Mouse (Mus musculus) liver, postnatal 0 days (tissue): ENCODE data around the gene Rab31. TPM values are rescaled to one million over a fixed set of nuclear protein-coding genes. Genes with fewer than 3 reads are reported as not detected.

Experiments
- ATAC-seq: fragments of 200-750 bp; cut with Nextera tagmentation; 2 replicates; pipeline ENCODE4 v1.8.0; 2017; ENCODE audit warnings: mild to moderate bottlenecking, moderate library complexity
- DNase-seq: peaks from one replicate; pipeline ENCODE4 v3.0.0-alpha.2; 2016
- H3K27ac ChIP-seq: fragments of 300-500 bp; sonication (generic); 2 replicates; pipeline ENCODE4 v1.5.1; 2014; ENCODE audit warnings: antibody characterized with exemption, moderate library complexity, mild to moderate bottlenecking, low read depth
- H3K27me3 ChIP-seq: fragments of 300-500 bp; sonication (generic); 2 replicates; pipeline ENCODE4 v1.6.1; 2014; ENCODE audit warnings: low read length, control low read depth, mixed read lengths; ENCODE audit not compliant: insufficient read depth
- H3K36me3 ChIP-seq: fragments of 300-500 bp; sonication (generic); replicated peaks from 2 replicates; pipeline ENCODE4 v1.6.1; 2014; ENCODE audit warnings: mild to moderate bottlenecking, control low read depth, low read length, moderate library complexity, mixed read lengths; ENCODE audit not compliant: insufficient read depth
- H3K4me1 ChIP-seq: fragments of 300-500 bp; sonication (generic); 2 replicates; pipeline ENCODE4 v1.6.1; 2014; ENCODE audit warnings: antibody characterized with exemption, mild to moderate bottlenecking, control low read depth; ENCODE audit not compliant: insufficient read depth
- H3K4me2 ChIP-seq: fragments of 300-500 bp; sonication (generic); 2 replicates; pipeline ENCODE4 v1.6.1; 2014; ENCODE audit warnings: low read depth, mild to moderate bottlenecking, low read length, moderate library complexity, mixed read lengths
- H3K4me3 ChIP-seq: fragments of 300-500 bp; sonication (generic); 2 replicates; pipeline ENCODE4 v1.5.1; 2014; ENCODE audit warnings: low read depth, low read length
- H3K9ac ChIP-seq: fragments of 300-500 bp; sonication (generic); replicated peaks from 2 replicates; pipeline ENCODE4 v1.6.1; 2014; ENCODE audit warnings: mild to moderate bottlenecking, moderate library complexity
- H3K9me3 ChIP-seq: fragments of 300-500 bp; sonication (generic); 2 replicates; pipeline ENCODE4 v1.6.1; 2016; ENCODE audit warnings: mild to moderate bottlenecking, control low read depth, low read length, mixed read lengths
- CTCF ChIP-seq: sonication (generic); IDR thresholded peaks from 2 replicates; pipeline ENCODE4 v1.5.1; 2016; ENCODE audit warnings: antibody characterized with exemption, low read depth
- EP300 ChIP-seq: IDR thresholded peaks from 2 replicates; pipeline ENCODE4 v1.6.1; 2016; ENCODE audit warnings: antibody characterized with exemption, low read depth, mild to moderate bottlenecking
- WGBS: fragments of 180-500 bp; shearing (Covaris S2); extraction: QIAGEN DNeasy Blood & Tissue Kit; methylation state at CpG from one replicate; pipeline ENCODE4 v1.1.7; 2014; ENCODE audit not compliant: insufficient replicate concordance; 5-methylcytosine and 5-hydroxymethylcytosine counted together
- polyA plus RNA-seq: library from polyadenylated mRNA; unstranded; fragments of >200 nt; fragmentation: Nextera tagmentation; extraction: Ambion mirVana; gene quantifications from 2 replicates; pipeline ENCODE4 v1.2.1, GENCODE M21; 2015

Rab31 gene
- polyA plus RNA-seq, 1 experiment from 2014 or later = 7.2 TPM

DNA sequence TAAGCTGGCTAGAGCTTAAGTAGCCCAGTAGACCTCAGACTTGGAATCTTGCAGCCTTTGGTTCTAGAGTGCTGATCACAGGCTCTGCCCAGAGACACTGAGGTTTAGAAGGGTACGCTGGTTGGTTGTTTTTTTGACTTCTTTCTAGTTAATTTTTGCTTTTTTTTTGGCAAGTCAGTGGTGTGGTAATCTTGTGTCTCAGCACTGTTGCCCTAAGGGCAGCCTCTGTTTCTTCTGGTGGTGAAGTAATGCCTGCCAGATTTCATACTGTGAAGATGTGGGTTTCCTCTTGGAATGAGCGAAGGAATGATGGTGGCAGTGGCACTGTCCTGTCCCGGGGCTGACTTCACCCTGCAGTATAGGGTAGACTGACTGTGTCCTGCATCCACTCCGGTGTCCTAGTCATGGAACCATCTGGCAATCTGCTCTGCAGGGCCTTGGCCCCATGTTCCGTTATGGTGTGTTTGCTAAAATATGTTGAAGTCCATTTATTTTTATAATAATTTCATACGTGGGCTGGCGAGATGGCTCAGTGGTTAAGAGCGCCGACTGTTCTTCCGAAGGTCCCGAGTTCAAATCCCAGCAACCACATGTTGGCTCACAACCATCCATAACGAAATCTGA, 20.9 kb upstream of the Rab31 start:
- Histone ChIP-seq H3K36me3 (peaks cover 5% of the 10 kb centered on the region), H3K4me3 (no peak overlapping the region), H3K4me2 (no peak overlapping the region), H3K27me3 (no peaks in the 10 kb centered on the region), H3K9me3 (no peaks in the 10 kb centered on the region), H3K9ac (no peak overlapping the region), H3K27ac (no peak overlapping the region), H3K4me1 (peaks cover 13% of the 10 kb centered on the region)
- DNase-seq (no peak), ATAC-seq (no peak)
- WGBS = 86% methylated on average over 12 of the region's 12 CpGs
- TF ChIP-seq EP300 (no peak), CTCF (no peak)

GRCm38 (mm10) chr17:65791161-65791560, 18.6 kb upstream of the Rab31 start:
- H3K9me3 ChIP-seq = no peaks in the 10 kb centered on the region
- no peak for ATAC-seq
- WGBS = 87% methylated on average over 2 of the region's 2 CpGs
- peaks cover 19% of the 10 kb centered on the region for H3K4me1 ChIP-seq
- no peaks in the 10 kb centered on the region for H3K27me3 ChIP-seq
- no peak overlapping the region for H3K4me3 ChIP-seq
- DNase-seq = no peak
- H3K9ac ChIP-seq = no peak overlapping the region
- no peak overlapping the region for H3K4me2 ChIP-seq
- H3K36me3 ChIP-seq = peaks cover 5% of the 10 kb centered on the region
- no peak overlapping the region for H3K27ac ChIP-seq
- no peak for TF ChIP-seq CTCF
- no peak for TF ChIP-seq EP300

DNA sequence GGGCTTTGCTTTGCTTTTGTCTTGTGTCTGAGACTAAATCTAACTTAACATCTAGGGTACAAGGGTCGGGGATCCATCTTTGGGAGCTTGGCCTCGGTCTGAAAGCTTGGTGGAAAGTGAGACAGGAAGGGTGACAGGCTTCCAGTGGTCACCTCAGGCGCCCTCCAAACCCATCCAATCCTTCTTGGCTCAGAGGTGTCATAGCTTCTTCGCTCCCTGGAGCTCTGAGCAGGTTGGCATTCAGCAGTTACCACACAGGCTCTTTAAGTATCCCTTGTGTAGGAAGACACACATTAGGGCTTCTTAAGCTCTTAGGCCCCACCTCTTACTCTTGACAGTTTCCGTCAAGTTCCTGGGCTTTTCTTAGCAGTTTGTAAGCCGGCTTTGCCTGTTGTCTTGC, 17.0 kb upstream of the Rab31 start:
- Histone ChIP-seq H3K4me2 (no peak overlapping the region), H3K4me3 (no peak overlapping the region), H3K9ac (no peak overlapping the region), H3K27ac (no peak overlapping the region), H3K36me3 (peaks cover 2% of the 10 kb centered on the region), H3K4me1 (peaks cover 20% of the 10 kb centered on the region), H3K27me3 (no peaks in the 10 kb centered on the region), H3K9me3 (no peaks in the 10 kb centered on the region)
- TF ChIP-seq EP300 (no peak), CTCF (no peak)
- ATAC-seq (no peak), DNase-seq (no peak)
- 80% methylated on average over 6 of the region's 6 CpGs for WGBS

- ATAC-seq (peak; percentile 65), DNase-seq (peak; percentile 41)
- TF ChIP-seq CTCF (no peak), EP300 (no peak)
- Histone ChIP-seq H3K27me3 (no peaks in the 10 kb centered on the region), H3K9ac (no peak overlapping the region), H3K4me3 (no peak overlapping the region), H3K4me1 (peaks cover 23% of the 10 kb centered on the region), H3K9me3 (no peaks in the 10 kb centered on the region), H3K36me3 (no peaks in the 10 kb centered on the region; the same call in none of the 2 replicates), H3K4me2 (no peak overlapping the region), H3K27ac (no peak overlapping the region)
- WGBS = 66% methylated on average over 12 of the region's 12 CpGs
Measured at GRCm38 (mm10) chr17:65788542-65789291, 16.2 kb upstream of the Rab31 start.

DNA sequence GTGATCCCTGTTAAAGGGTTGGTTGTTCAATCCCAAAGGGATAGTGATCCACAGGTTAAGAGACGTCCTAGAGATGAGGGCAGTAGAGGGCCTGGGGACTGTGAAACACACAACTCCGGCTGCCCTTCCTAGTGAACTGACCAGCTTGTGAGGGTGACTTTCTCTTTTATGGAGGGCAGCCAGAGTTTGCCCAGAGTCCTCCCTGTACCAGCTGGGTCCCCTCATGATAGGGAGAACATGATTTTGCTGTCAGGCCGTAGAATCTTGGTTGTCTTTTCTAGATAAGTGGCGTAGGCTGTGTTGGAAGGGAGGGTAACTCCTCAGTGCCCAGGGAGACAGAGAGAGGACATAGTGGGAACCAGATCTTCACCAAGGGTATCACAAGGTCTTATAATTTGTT, 14.7 kb upstream of the Rab31 start:
- Histone ChIP-seq H3K27me3 (no peaks in the 10 kb centered on the region), H3K4me1 (peaks cover 23% of the 10 kb centered on the region), H3K4me2 (no peak overlapping the region), H3K27ac (no peak overlapping the region), H3K4me3 (no peak overlapping the region), H3K36me3 (no peaks in the 10 kb centered on the region; the same call in none of the 2 replicates), H3K9me3 (no peaks in the 10 kb centered on the region), H3K9ac (no peak overlapping the region)
- WGBS = 68% methylated on average over 4 of the region's 4 CpGs
- DNase-seq (no peak), ATAC-seq (no peak)
- TF ChIP-seq CTCF (no peak), EP300 (no peak)

DNA sequence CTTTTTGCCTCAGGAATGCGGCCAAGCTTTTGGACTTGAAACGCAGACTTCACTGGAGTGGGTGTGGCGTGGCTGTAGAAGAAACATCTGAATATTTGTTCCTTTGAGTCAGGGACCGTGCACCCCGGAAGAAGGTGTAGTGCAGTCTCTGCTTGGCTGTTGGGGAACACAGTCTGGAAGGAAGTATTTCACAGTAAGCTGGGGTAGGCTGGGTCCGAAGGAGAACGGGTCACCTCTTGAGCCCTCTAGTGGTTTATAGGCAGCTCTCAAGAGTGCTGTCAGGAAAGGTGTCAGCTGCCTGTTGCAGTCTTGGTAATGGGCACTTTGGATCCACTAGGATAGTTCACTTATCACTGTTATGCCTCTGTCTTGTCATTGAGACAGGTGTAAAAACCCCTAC, 13.7 kb upstream of the Rab31 start:
- TF ChIP-seq CTCF (peak; percentile 62), EP300 (no peak)
- H3K27me3 ChIP-seq = no peaks in the 10 kb centered on the region
- DNase-seq (peak; percentile 27), ATAC-seq (no peak)
- H3K27ac ChIP-seq = peak overlapping the region; percentile 58; the same call in 1 of the 2 replicates
- WGBS = 63% methylated on average over 7 of the region's 7 CpGs
- H3K4me3 ChIP-seq = no peak overlapping the region
- H3K4me2 ChIP-seq = no peak overlapping the region
- H3K9ac ChIP-seq = no peak overlapping the region
- no peaks in the 10 kb centered on the region; the same call in none of the 2 replicates for H3K36me3 ChIP-seq
- no peaks in the 10 kb centered on the region for H3K9me3 ChIP-seq
- H3K4me1 ChIP-seq = peaks cover 30% of the 10 kb centered on the region
